Mouse (Mus musculus) testis, adult 2 months (tissue): Measurements from ENCODE around the gene As3mt. TPM values are rescaled to one million over a fixed set of nuclear protein-coding genes. Genes with fewer than 3 reads are reported as not detected.

Experiments used
- H3K27ac ChIP-seq: fragments of 200-500 bp; 2 replicates; pipeline ENCODE4 v1.5.1; 2012; ENCODE audit warnings: low read depth, low read length; ENCODE audit not compliant: control insufficient read depth, insufficient read depth
- H3K27me3 ChIP-seq: fragments of 200-500 bp; 2 replicates; pipeline ENCODE4 v1.6.1; 2012; ENCODE audit warnings: mild to moderate bottlenecking, low read length, moderate library complexity; ENCODE audit not compliant: control insufficient read depth, insufficient read depth
- H3K36me3 ChIP-seq: fragments of 200-500 bp; 2 replicates; pipeline ENCODE4 v1.6.1; 2012; ENCODE audit warnings: mild to moderate bottlenecking, low read length; ENCODE audit not compliant: control insufficient read depth, insufficient read depth
- H3K4me1 ChIP-seq: fragments of 200-500 bp; 2 replicates; pipeline ENCODE4 v1.6.1; 2012; ENCODE audit warnings: low read length; ENCODE audit not compliant: control insufficient read depth, insufficient read depth
- H3K4me3 ChIP-seq: fragments of 200-500 bp; 2 replicates; pipeline ENCODE4 v1.5.1; 2012; ENCODE audit warnings: low read depth, mild to moderate bottlenecking, low read length, moderate library complexity, mixed read lengths; ENCODE audit not compliant: control insufficient read depth
- CTCF ChIP-seq: fragments of 200-500 bp; IDR thresholded peaks from 2 replicates; pipeline ENCODE4 v1.5.1; 2012; ENCODE audit warnings: low read depth, mild to moderate bottlenecking, inconsistent platforms, low read length, moderate library complexity; ENCODE audit not compliant: control insufficient read depth, insufficient read depth, insufficient replicate concordance
- POLR2A ChIP-seq: fragments of 200-500 bp; IDR thresholded peaks from 2 replicates; pipeline ENCODE4 v1.6.1; 2012; ENCODE audit warnings: low read depth, mild to moderate bottlenecking, inconsistent platforms, low read length, moderate library complexity; ENCODE audit not compliant: control insufficient read depth
- polyA plus RNA-seq: library from polyadenylated mRNA; depleted of rRNA; stranded (reverse); fragments of >200 nt; gene quantifications from 2 replicates; pipeline ENCODE4 v1.2.3, GENCODE M21; 2012

The As3mt gene
- polyA plus RNA-seq, 1 experiment: 12.1 TPM

DNA sequence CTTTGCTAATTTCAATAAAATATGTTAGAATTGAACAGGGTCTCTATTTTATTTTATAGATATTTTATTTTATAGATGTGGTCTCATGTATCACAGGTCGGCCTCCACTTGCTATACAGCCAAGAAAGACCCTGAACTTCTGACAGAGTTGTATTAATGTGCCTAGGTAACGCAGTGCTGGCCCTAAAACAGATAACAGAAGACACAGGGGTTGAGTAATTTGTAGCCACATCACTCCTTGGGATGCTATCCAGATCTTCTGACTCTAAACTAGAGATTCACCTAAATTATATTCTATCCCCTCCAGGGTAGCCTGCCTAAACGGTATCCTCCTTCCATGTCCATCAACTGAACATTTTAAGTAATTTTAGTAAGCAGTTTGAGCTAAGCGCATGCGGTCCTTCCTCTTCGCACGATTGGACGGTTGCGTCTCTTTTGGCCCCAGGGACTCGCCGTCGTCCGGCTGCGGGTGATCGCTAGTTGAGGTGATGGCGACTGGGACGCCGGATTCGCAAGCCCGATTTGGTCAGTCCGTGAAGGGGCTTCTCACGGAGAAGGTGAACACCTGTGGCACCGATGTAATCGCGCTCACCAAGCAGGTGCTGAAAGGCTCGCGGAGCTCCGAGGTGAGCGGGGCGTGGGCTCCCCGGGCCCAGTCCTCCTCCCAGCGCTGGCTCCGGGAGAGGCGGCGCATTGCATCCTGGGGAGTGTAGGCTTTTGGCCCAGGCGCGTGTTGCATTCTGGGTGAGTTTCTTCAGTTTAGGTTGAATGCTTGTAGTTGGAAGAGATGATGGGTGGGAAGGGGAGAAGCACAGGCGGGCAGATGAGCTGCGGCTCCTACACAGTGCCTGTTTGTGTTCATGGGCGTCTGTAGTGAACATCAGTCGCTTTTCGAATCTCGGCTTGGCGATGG, 17.5 kb upstream of the As3mt start, which contains the start of gene Borcs7:
Gene Borcs7 (plus strand): TSS at position 447 of the 913 bp plus-strand sequence.
- H3K36me3 ChIP-seq: no peaks in the 10 kb centered on the region
- no peaks in the 10 kb centered on the region for H3K27me3 ChIP-seq
- peak within 1 kb of the TSS; percentile 97 for H3K4me3 ChIP-seq
- peak within 1 kb of the TSS; percentile 97 for H3K27ac ChIP-seq
- peaks cover 5% of the 10 kb centered on the region; the same call in 1 of the 2 replicates for H3K4me1 ChIP-seq
- TF ChIP-seq POLR2A (peak; percentile 89), CTCF (no peak)

DNA sequence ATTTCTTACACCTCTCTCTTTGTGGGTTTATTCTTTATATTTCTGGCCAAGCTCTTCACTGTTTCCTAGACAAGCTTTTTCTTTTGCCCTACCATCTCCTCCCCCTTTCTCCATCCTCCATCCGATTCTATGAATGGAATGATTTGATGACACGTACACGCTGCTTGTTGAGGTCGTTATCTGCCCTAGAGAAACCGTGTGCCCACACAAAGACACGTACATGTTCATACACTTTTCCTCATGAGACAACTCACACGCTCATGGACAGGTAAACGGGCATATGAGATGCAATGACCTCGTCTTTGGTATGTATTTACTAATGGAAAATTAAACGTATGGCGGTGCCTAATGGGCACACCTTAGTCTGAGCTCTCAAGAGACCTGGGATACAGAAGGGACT, 16.9 kb upstream of the As3mt start:
- TF ChIP-seq CTCF: no peak
- TF ChIP-seq POLR2A: no peak
- no peaks in the 10 kb centered on the region for H3K36me3 ChIP-seq
- H3K27ac ChIP-seq: peak overlapping the region; percentile 97; the same call in 1 of the 2 replicates
- H3K27me3 ChIP-seq: no peaks in the 10 kb centered on the region
- H3K4me3 ChIP-seq: peak overlapping the region; percentile 97
- H3K4me1 ChIP-seq: peaks cover 5% of the 10 kb centered on the region; the same call in 1 of the 2 replicates

DNA sequence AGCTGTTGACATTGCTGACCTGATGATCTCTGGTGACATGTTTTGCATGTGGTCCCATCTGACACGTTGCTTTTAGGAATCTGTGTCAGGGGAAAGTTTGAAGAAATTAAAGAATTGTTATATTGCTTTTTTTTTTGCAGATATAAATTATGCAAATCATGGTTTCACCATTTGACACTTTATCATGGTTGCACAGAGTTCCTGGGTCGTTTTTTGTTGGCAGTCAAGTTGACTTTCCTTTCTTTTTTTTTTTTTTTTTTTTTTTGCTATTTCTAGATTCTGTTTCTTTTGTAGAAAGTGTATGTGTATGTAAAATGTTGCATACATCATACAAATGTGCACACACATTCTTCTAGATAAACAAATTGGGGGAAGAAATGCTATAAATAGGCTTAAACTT, 16.2 kb upstream of the As3mt start:
- Histone ChIP-seq H3K36me3 (no peaks in the 10 kb centered on the region), H3K4me3 (no peak overlapping the region; the same call in 1 of the 2 replicates), H3K27ac (no peak overlapping the region), H3K27me3 (no peaks in the 10 kb centered on the region), H3K4me1 (peaks cover 5% of the 10 kb centered on the region; the same call in 1 of the 2 replicates)
- TF ChIP-seq POLR2A (no peak), CTCF (no peak)

DNA sequence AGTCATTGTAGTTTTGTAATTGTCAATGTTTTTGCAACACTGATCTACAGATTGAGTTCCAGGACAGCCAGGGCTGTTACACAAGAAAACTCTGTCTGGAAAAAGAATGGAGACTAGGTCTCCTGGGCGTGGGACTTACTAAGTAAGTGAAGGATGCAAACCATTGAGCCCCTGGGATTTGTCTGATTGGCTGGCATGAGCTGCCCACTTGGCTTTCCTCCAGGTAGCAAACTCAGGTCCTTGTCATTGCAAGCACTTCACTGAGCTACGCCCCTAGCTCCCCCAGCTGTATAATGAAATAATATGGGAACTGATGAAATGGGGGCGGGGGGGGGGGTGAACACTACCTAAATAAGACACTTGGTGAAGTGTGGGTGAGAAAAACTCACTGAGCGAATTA, 14.1 kb upstream of the As3mt start:
- H3K36me3 ChIP-seq: no peaks in the 10 kb centered on the region
- no peaks in the 10 kb centered on the region for H3K27me3 ChIP-seq
- H3K4me3 ChIP-seq: no peak overlapping the region
- TF ChIP-seq CTCF: no peak
- no peak for TF ChIP-seq POLR2A
- H3K4me1 ChIP-seq: peaks cover 8% of the 10 kb centered on the region
- no peak overlapping the region for H3K27ac ChIP-seq

DNA sequence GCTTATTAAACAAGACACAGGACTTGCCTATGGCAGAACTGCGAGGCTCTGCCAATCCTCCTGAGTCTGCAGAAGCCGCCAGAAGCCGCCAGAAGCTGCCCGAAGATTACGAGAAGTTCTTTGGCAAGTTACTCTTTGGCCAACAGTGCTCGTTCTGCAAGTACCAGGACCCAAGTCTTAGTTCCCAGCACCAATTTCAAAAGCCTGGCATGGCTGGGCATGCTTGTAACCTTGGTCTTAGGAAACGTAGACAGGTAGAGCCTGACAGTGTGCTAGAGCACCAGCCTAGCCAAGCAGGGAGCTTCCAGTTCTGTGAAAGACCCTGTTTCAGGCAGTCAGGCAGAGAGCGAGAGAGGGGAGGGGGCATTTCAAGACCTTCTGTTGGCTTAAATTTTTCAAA, 10.8 kb upstream of the As3mt start:
- H3K36me3 ChIP-seq: peaks cover 1% of the 10 kb centered on the region; the same call in 1 of the 2 replicates
- no peaks in the 10 kb centered on the region for H3K27me3 ChIP-seq
- H3K4me1 ChIP-seq: peaks cover 11% of the 10 kb centered on the region
- no peak overlapping the region for H3K27ac ChIP-seq
- no peak overlapping the region for H3K4me3 ChIP-seq
- no peak for TF ChIP-seq POLR2A
- no peak for TF ChIP-seq CTCF

DNA sequence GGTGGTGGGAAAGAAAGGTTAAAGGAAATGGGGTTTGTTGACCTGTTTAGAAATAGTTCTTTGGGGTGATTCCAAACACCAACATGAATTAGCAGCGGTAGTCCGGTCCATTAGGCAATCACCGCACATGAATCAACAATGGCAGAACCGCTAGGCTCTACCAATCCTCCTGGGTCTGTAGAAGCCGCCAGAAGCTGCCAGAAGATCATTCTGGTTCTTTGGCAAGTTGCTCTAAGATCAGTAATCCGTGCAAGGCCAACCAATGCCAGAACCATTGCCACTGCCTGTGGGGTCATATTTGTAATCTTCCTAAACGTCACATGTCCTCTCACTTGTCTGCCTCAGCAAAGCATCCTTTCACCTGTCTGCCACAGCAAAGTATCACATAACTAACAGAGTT, 10.3 kb upstream of the As3mt start:
- peaks cover 11% of the 10 kb centered on the region for H3K4me1 ChIP-seq
- H3K36me3 ChIP-seq: peaks cover 1% of the 10 kb centered on the region; the same call in 1 of the 2 replicates
- H3K27ac ChIP-seq: no peak overlapping the region
- no peaks in the 10 kb centered on the region for H3K27me3 ChIP-seq
- H3K4me3 ChIP-seq: no peak overlapping the region
- TF ChIP-seq CTCF (no peak), POLR2A (no peak)

DNA sequence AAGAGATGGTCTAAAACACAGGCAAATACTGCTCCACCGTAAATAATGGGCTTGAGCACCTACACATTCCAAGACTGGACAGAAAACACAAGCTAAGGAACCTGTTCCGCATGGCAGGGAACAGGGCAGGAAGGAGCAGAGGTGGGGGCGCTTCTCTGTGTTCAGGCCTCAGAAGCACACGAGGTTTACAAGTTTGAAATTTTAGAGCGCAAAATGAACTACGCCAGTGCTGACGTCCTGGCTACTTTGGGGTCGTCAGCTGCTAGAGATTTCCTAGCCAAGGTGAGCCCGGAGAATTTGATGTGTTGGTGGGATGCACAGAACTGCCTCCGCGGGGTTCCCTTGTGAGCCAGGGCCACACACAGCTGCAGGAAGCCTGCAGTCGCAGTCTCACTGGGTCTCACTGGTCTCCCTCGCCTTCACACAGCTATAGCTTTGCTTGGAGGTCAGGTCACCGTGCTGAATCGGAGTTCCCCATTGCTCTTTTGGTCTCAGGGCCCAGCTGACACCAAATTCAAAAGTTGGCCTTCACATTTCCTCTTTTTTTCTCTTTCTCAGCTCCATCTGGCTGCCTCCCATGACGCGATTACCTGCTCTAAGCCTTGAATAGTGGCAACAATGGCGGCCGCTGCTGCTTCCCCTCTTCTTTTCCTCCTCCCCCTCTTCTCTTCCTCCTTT, 9.3 kb upstream of the As3mt start:
- Histone ChIP-seq H3K4me3 (no peak overlapping the region), H3K4me1 (peaks cover 11% of the 10 kb centered on the region), H3K27me3 (no peaks in the 10 kb centered on the region), H3K27ac (no peak overlapping the region), H3K36me3 (peaks cover 1% of the 10 kb centered on the region; the same call in 1 of the 2 replicates)
- TF ChIP-seq CTCF: no peak
- no peak for TF ChIP-seq POLR2A

DNA sequence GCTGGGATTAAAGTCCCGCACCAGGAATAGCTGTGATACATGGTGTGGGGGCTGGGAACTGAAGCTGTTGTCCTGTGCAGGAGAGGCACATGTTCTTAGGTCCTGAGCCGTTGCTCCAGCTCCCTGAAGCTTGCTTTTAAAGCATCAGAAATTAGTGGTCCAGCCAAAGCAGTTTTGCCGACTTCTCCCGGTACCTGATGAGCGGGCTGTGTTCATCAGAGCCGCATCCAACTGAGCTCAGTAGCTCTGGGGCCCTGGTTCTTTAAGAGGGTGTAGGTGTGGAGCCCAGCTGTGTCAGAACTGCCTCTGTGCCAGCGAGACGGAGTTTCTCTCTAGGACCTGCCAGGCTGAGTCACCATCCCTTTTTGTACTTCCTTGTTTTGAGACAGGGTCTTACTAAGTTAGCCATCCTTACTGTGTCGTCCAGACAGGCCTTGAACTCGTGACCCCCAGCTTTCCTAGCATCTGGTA, 8.2 kb upstream of the As3mt start:
- no peaks in the 10 kb centered on the region for H3K27me3 ChIP-seq
- TF ChIP-seq CTCF (no peak), POLR2A (no peak)
- H3K4me1 ChIP-seq: peaks cover 11% of the 10 kb centered on the region
- H3K36me3 ChIP-seq: peaks cover 1% of the 10 kb centered on the region; the same call in 1 of the 2 replicates
- no peak overlapping the region for H3K27ac ChIP-seq
- H3K4me3 ChIP-seq: no peak overlapping the region
